Mouse (Mus musculus) limb, embryonic 12.5 days (tissue): Measurements from ENCODE around the gene Wrap53. TPM values are rescaled to one million over a fixed set of nuclear protein-coding genes. Genes with fewer than 3 reads are reported as not detected.

ENCODE experiments used
- ATAC-seq: fragments of 200-750 bp; cut with Nextera tagmentation; 2 replicates; pipeline ENCODE4 v1.8.0; 2017; ENCODE audit warnings: low read depth, moderate TSS enrichment; ENCODE audit not compliant: insufficient number of reproducible peaks, insufficient read depth, low FRiP score, low TSS enrichment
- H3K27ac ChIP-seq: fragments of 300-500 bp; sonication (generic); 2 replicates; pipeline ENCODE4 v1.5.1; 2016; ENCODE audit warnings: mild to moderate bottlenecking, moderate library complexity
- H3K27me3 ChIP-seq: fragments of 300-500 bp; sonication (generic); 2 replicates; pipeline ENCODE4 v1.6.1; 2016; ENCODE audit warnings: mild to moderate bottlenecking, moderate library complexity
- H3K36me3 ChIP-seq: fragments of 300-500 bp; sonication (generic); 2 replicates; pipeline ENCODE4 v1.6.1; 2016; ENCODE audit warnings: mild to moderate bottlenecking, moderate library complexity
- H3K4me1 ChIP-seq: fragments of 300-500 bp; sonication (generic); replicated peaks from 2 replicates; pipeline ENCODE4 v1.6.1; 2016
- H3K4me2 ChIP-seq: fragments of 300-500 bp; sonication (generic); 2 replicates; pipeline ENCODE4 v1.6.1; 2016; ENCODE audit warnings: mild to moderate bottlenecking, moderate library complexity
- H3K4me3 ChIP-seq: fragments of 300-500 bp; sonication (generic); replicated peaks from 2 replicates; pipeline ENCODE4 v1.5.1; 2016; ENCODE audit warnings: mild to moderate bottlenecking
- H3K9ac ChIP-seq: fragments of 300-500 bp; sonication (generic); replicated peaks from 2 replicates; pipeline ENCODE4 v1.6.1; 2016; ENCODE audit warnings: mild to moderate bottlenecking, moderate library complexity
- H3K9me3 ChIP-seq: fragments of 300-500 bp; sonication (generic); 2 replicates; pipeline ENCODE4 v1.6.1; 2016; ENCODE audit warnings: mild to moderate bottlenecking, moderate library complexity
- WGBS: fragments of 180-500 bp; shearing (Covaris S2); methylation state at CpG from one replicate; pipeline ENCODE4 v1.1.7; 2016; 5-methylcytosine and 5-hydroxymethylcytosine counted together
- polyA plus RNA-seq: library from polyadenylated mRNA; unstranded; fragments of >200 nt; fragmentation: Nextera tagmentation; extraction: Ambion mirVana; gene quantifications from 2 replicates; pipeline ENCODE4 v1.2.1, GENCODE M21; 2016

The Wrap53 gene
- polyA plus RNA-seq, 1 experiment from 2014 or later, result 39.0 TPM

DNA sequence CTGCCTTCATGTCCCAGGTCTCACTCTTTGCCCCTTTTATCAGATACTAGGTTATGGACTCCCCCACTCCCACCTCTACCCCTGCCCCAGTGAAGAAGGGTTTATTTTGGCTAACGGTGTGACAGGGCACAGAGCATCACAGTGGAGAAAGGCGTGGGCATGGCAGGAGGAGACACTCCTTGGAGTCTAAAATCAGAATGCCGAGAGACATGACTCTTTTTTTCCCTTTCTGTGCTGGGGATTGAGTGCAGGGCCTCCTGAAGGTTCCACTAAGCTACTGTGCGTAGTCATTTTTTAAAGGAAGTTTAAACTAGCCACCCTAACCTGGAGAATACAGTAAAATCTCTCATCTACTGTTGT lies 52.0 kb downstream of the Wrap53 start:
- Histone ChIP-seq H3K9me3 (no peaks in the 10 kb centered on the region), H3K4me3 (no peak overlapping the region), H3K27ac (0 out of 2 replicates have a peak overlapping the region, but pooled peaks have one; percentile 72), H3K9ac (no peak overlapping the region), H3K27me3 (0 out of 2 replicates have a peak, but pooled peaks cover 2% of the 10 kb centered on the region), H3K4me2 (peak overlapping the region; percentile 59; the same call in 1 of the 2 replicates), H3K4me1 (peaks cover 13% of the 10 kb centered on the region), H3K36me3 (no peaks in the 10 kb centered on the region)
- 83% methylated on average over 4 of the region's 4 CpGs for WGBS
- no peak for ATAC-seq

- 0 out of 2 replicates have a peak, but pooled peaks cover 2% of the 10 kb centered on the region for H3K27me3 ChIP-seq
- H3K4me3 ChIP-seq, result peak overlapping the region; percentile 34
- peak overlapping the region; percentile 59 for H3K4me2 ChIP-seq
- peaks cover 13% of the 10 kb centered on the region for H3K4me1 ChIP-seq
- WGBS, result 7% methylated on average over 30 of the region's 30 CpGs
- peak overlapping the region; percentile 72 for H3K27ac ChIP-seq
- no peak for ATAC-seq
- H3K36me3 ChIP-seq, result no peaks in the 10 kb centered on the region
- H3K9ac ChIP-seq, result peak overlapping the region; percentile 65
- H3K9me3 ChIP-seq, result no peaks in the 10 kb centered on the region
Measured at GRCm38 (mm10) chr11:69527098-69528030, 52.7 kb downstream of the Wrap53 start.

- H3K4me3 ChIP-seq, result peak overlapping the region; percentile 34
- H3K27me3 ChIP-seq, result 0 out of 2 replicates have a peak, but pooled peaks cover 2% of the 10 kb centered on the region
- H3K9ac ChIP-seq, result peak overlapping the region; percentile 65; the same call in 1 of the 2 replicates
- H3K9me3 ChIP-seq, result no peaks in the 10 kb centered on the region
- H3K36me3 ChIP-seq, result no peaks in the 10 kb centered on the region
- H3K4me2 ChIP-seq, result peak overlapping the region; percentile 59
- ATAC-seq, result no peak
- WGBS, result 20% methylated on average over 4 of the region's 4 CpGs
- H3K4me1 ChIP-seq, result peaks cover 13% of the 10 kb centered on the region
- peak overlapping the region; percentile 72 for H3K27ac ChIP-seq
Measured at GRCm38 (mm10) chr11:69526631-69527030, 53.4 kb downstream of the Wrap53 start.

DNA sequence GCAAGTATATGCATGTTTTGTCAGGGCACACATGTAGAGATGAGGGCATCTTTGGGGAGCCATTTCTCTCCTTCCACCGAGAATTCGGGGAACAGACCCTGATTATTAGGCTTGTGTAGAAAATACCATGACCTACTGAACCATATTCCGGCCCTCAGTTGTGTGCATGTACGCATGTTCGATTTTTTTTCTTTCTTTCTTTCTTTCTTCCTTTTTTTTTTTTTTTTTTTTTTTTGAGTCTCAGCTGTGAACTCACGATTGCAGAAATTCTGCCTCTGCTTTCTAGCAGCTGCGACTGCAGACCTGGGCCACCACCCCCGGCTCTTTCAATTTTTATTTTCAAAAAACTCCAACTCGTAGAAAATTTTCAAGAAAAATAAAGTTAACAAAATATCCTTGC lies 54.4 kb downstream of the Wrap53 start:
- 87% methylated on average over 9 of the region's 9 CpGs for WGBS
- ATAC-seq, result no peak
- H3K9ac ChIP-seq, result no peak overlapping the region
- H3K9me3 ChIP-seq, result no peaks in the 10 kb centered on the region
- no peak overlapping the region for H3K27ac ChIP-seq
- no peak overlapping the region for H3K4me3 ChIP-seq
- H3K27me3 ChIP-seq, result 0 out of 2 replicates have a peak, but pooled peaks cover 2% of the 10 kb centered on the region
- H3K4me1 ChIP-seq, result peaks cover 13% of the 10 kb centered on the region
- no peaks in the 10 kb centered on the region for H3K36me3 ChIP-seq
- no peak overlapping the region for H3K4me2 ChIP-seq

DNA sequence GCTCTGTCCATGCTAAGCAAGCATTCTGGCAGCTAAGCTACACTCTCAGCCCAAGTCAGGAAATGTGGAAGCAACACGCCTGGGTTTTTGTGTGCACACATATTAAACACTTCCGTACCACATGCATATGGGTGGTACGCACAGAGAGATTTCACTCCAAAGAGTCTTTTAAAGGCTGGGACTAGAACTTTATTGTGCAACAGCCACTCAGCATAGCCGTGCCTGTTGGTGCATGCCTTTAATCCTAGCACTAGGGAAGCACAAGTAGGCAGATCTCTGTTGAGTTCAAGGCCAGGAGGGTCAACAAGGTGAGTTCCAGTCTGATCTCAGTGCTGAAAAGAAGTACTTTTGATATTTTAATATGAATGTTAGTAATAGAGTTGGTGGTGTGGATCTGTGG lies 56.4 kb downstream of the Wrap53 start:
- ATAC-seq, result no peak
- no peaks in the 10 kb centered on the region for H3K36me3 ChIP-seq

GRCm38 (mm10) chr11:69521526-69522149 lies 58.4 kb downstream of the Wrap53 start:
- H3K4me3 ChIP-seq, result no peak overlapping the region
- no peak overlapping the region for H3K27ac ChIP-seq
- peaks cover 6% of the 10 kb centered on the region; the same call in 1 of the 2 replicates for H3K4me1 ChIP-seq
- H3K9me3 ChIP-seq, result no peaks in the 10 kb centered on the region
- H3K9ac ChIP-seq, result no peak overlapping the region
- H3K36me3 ChIP-seq, result no peaks in the 10 kb centered on the region
- ATAC-seq, result no peak
- H3K4me2 ChIP-seq, result no peak overlapping the region
- WGBS, result 80% methylated on average over 9 of the region's 9 CpGs
- H3K27me3 ChIP-seq, result 0 out of 2 replicates have a peak, but pooled peaks cover 2% of the 10 kb centered on the region

More for the DNA sequence above, 56.4 kb downstream of the Wrap53 start:
- WGBS, result 83% methylated on average over 4 of the region's 4 CpGs
- peaks cover 13% of the 10 kb centered on the region for H3K4me1 ChIP-seq
- no peak overlapping the region for H3K9ac ChIP-seq
- H3K27me3 ChIP-seq, result 0 out of 2 replicates have a peak, but pooled peaks cover 2% of the 10 kb centered on the region
- H3K4me3 ChIP-seq, result no peak overlapping the region
- no peak overlapping the region for H3K4me2 ChIP-seq
- no peaks in the 10 kb centered on the region for H3K9me3 ChIP-seq
- no peak overlapping the region for H3K27ac ChIP-seq

- Histone ChIP-seq H3K4me3 (no peak overlapping the region), H3K27me3 (no peaks in the 10 kb centered on the region; the same call in 1 of the 2 replicates), H3K27ac (no peak overlapping the region), H3K4me1 (0 out of 2 replicates have a peak, but pooled peaks cover 8% of the 10 kb centered on the region), H3K4me2 (no peak overlapping the region), H3K36me3 (no peaks in the 10 kb centered on the region), H3K9ac (no peak overlapping the region), H3K9me3 (no peaks in the 10 kb centered on the region)
- no peak for ATAC-seq
- 79% methylated on average over 4 of the region's 4 CpGs for WGBS
Measured at GRCm38 (mm10) chr11:69519976-69520375, 60.1 kb downstream of the Wrap53 start.

DNA sequence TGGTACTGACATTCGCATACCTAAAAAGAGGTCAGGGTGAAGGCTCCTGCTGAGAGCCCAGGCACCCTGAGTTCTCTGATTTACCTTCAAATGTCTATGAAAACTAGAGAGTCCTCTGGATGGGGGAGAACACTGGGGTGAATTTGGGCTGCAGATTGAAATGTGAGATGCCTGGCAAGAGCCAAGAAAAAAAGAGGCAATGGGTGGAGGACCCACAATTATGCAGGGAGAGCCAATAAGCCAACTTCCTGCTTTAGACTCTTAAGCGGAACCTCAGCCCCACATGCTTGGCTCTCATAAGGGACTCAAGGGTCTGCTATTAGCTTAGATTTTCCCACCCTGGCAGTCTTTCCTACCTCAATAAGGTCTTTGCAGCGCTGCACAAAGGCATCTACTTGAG lies 63.4 kb downstream of the Wrap53 start:
- ATAC-seq, result no peak
- no peak overlapping the region for H3K9ac ChIP-seq
- H3K4me2 ChIP-seq, result no peak overlapping the region
- H3K27ac ChIP-seq, result no peak overlapping the region
- WGBS, result 67% methylated on average over 3 of the region's 3 CpGs
- peaks cover 9% of the 10 kb centered on the region for H3K4me1 ChIP-seq
- H3K36me3 ChIP-seq, result no peaks in the 10 kb centered on the region
- no peak overlapping the region for H3K4me3 ChIP-seq
- no peaks in the 10 kb centered on the region for H3K9me3 ChIP-seq
- H3K27me3 ChIP-seq, result no peaks in the 10 kb centered on the region; the same call in 1 of the 2 replicates

- Histone ChIP-seq H3K4me2 (no peak overlapping the region), H3K9me3 (no peaks in the 10 kb centered on the region), H3K4me3 (no peak overlapping the region), H3K36me3 (no peaks in the 10 kb centered on the region), H3K4me1 (peaks cover 14% of the 10 kb centered on the region), H3K9ac (no peak overlapping the region), H3K27me3 (no peaks in the 10 kb centered on the region; the same call in 1 of the 2 replicates), H3K27ac (no peak overlapping the region)
- 68% methylated on average over 15 of the region's 15 CpGs for WGBS
- ATAC-seq, result no peak
Measured at GRCm38 (mm10) chr11:69516151-69516640, 63.9 kb downstream of the Wrap53 start.

- Histone ChIP-seq H3K27ac (no peak overlapping the region), H3K4me1 (peaks cover 20% of the 10 kb centered on the region), H3K4me3 (no peak overlapping the region), H3K27me3 (no peaks in the 10 kb centered on the region; the same call in 1 of the 2 replicates), H3K4me2 (no peak overlapping the region), H3K9ac (no peak overlapping the region), H3K36me3 (no peaks in the 10 kb centered on the region), H3K9me3 (no peaks in the 10 kb centered on the region)
- 10% methylated on average over 6 of the region's 6 CpGs for WGBS
- no peak for ATAC-seq
Measured at GRCm38 (mm10) chr11:69513840-69514239, 66.2 kb downstream of the Wrap53 start.
